Mouse (Mus musculus) limb, embryonic 11.5 days (tissue): ENCODE results near the gene 1600012H06Rik. TPM values are rescaled to one million over a fixed set of nuclear protein-coding genes. Genes with fewer than 3 reads are reported as not detected.

Source experiments
- polyA plus RNA-seq: library from polyadenylated mRNA; unstranded; fragments of >200 nt; fragmentation: Nextera tagmentation; extraction: Ambion mirVana; gene quantifications from 2 replicates; pipeline ENCODE4 v1.2.1, GENCODE M21; 2014

The 1600012H06Rik gene
- polyA plus RNA-seq, 1 experiment from 2014 or later: 28.8 TPM

Other genes starting within 250 kb of the 1600012H06Rik start
- 2.2 TPM in 2 replicates for gene Thbs2, start 248.9 kb upstream of the 1600012H06Rik start, polyA plus RNA-seq
- gene Wdr27, start within 50 bp of the 1600012H06Rik start, polyA plus RNA-seq: 3.9 and 4.4 TPM in 2 replicates
- 39.9 and 44.8 TPM in 2 replicates for gene Phf10, start 18.1 kb downstream of the 1600012H06Rik start, polyA plus RNA-seq
- 8.6 and 9.1 TPM in 2 replicates for gene 9030025P20Rik, start 35.3 kb downstream of the 1600012H06Rik start, polyA plus RNA-seq
- 0.23 TPM in 1 of 2 replicates, not detected in the other for gene Gm3417, start 35.6 kb downstream of the 1600012H06Rik start, polyA plus RNA-seq
- gene Gm3435, start 67.0 kb downstream of the 1600012H06Rik start, polyA plus RNA-seq: 5.5 and 6.2 TPM in 2 replicates
- gene Ermard, start 98.0 kb downstream of the 1600012H06Rik start, polyA plus RNA-seq: 68.3 and 74.3 TPM in 2 replicates
- 0.47 TPM in 1 of 2 replicates, not detected in the other for gene Tcte3, start 98.3 kb downstream of the 1600012H06Rik start, polyA plus RNA-seq
- gene Gm3448, start 98.4 kb downstream of the 1600012H06Rik start, polyA plus RNA-seq: 2.5 and 3.2 TPM in 2 replicates